Comparison of ENCODE assay signal across 16 mouse cellular contexts in genomic region chr17:75544262-75544661, GRCm38 (mm10). TPM values are rescaled to one million over a fixed set of nuclear protein-coding genes. Genes with fewer than 3 reads are reported as not detected.
DNase-seq lines count a peak whose midpoint lies in the region; ATAC-seq and TF ChIP-seq lines count a peak whose summit lies in the region.
"Had no signal": no experiment of that assay in that cellular context is flagged by ENCODE, and none has a peak within 500 bp of the region (broad histone marks: within the 10 kb centered on the region; RNA-seq: fewer than 3 reads in every experiment).

No protein-coding gene starts in this region.

- peak; percentile 63; the same call in 1 of the 2 replicates for ATAC-seq in heart, embryonic 16.5 days (replicated peaks; ENCODE audit: extremely low read depth, insufficient read depth, low FRiP score)
- ATAC-seq in liver, embryonic 12.5 days = peak; percentile 60; the same call in 1 of the 2 replicates
- no peak for ATAC-seq in lung, postnatal 0 days
- ATAC-seq: activated CD4-positive, CD25-positive, alpha-beta regulatory T cell, adult 4 months had no signal

- no peaks in the 10 kb centered on the region for H3K9me3 ChIP-seq in MEL (replicated peaks; ENCODE audit: insufficient read depth, low read length)
- H3K9me3 ChIP-seq in heart, embryonic 16.5 days (replicated peaks; ENCODE audit: control insufficient read depth, low read length) = no peaks in the 10 kb centered on the region
- H3K9me3 ChIP-seq in liver, embryonic 12.5 days (replicated peaks) = no peaks in the 10 kb centered on the region
- H3K9me3 ChIP-seq in lung, postnatal 0 days (ENCODE audit: low read length) = no peaks in the 10 kb centered on the region
- H3K9me3 ChIP-seq: forebrain, embryonic 10.5 days; limb, embryonic 12.5 days; lung, embryonic 15.5 days; megakaryocyte, embryonic 14.5 days; neural tube, embryonic 15.5 days had no signal

- H3K36me3 ChIP-seq in MEL (ENCODE audit: control insufficient read depth in 1 of 2, insufficient read depth in 2 of 2, low read length in 2 of 2) = peaks cover 27 to 30% of the 10 kb centered on the region in 2 experiments
- peaks cover 19% of the 10 kb centered on the region for H3K36me3 ChIP-seq in heart, embryonic 16.5 days (ENCODE audit: control insufficient read depth, insufficient read depth)
- H3K36me3 ChIP-seq in liver, embryonic 12.5 days = peaks cover 78% of the 10 kb centered on the region
- no peaks in the 10 kb centered on the region for H3K36me3 ChIP-seq in lung, postnatal 0 days (ENCODE audit: insufficient read depth, low read length)

- H3K79me2 ChIP-seq in MEL (ENCODE audit: control insufficient read depth, insufficient read depth, low read length, poor library complexity) = peaks cover 25% of the 10 kb centered on the region

- H3K4me1 ChIP-seq in MEL (ENCODE audit: control insufficient read depth in 1 of 2, insufficient read depth in 2 of 2, low read length in 2 of 2) = peaks cover 4 to 8% of the 10 kb centered on the region in 2 experiments
- H3K4me1 ChIP-seq in heart, embryonic 16.5 days (ENCODE audit: control insufficient read depth, insufficient read depth, low read length) = peaks cover 18% of the 10 kb centered on the region
- H3K4me1 ChIP-seq in liver, embryonic 12.5 days = peaks cover 37% of the 10 kb centered on the region
- H3K4me1 ChIP-seq in lung, postnatal 0 days (ENCODE audit: insufficient read depth, low read depth, low read length) = no peaks in the 10 kb centered on the region
- H3K4me1 ChIP-seq: forebrain, embryonic 10.5 days; limb, embryonic 12.5 days; neural tube, embryonic 15.5 days had no signal

- no peak for TF ChIP-seq RAD21 in MEL (IDR thresholded peaks at IDR 0.05; ENCODE audit: low read depth, low read length)

- peak overlapping the region; percentile 28; the same call in 1 of the 2 replicates for H3K4me2 ChIP-seq in heart, embryonic 16.5 days (ENCODE audit: low read depth, low read length)
- H3K4me2 ChIP-seq in liver, embryonic 12.5 days = peak overlapping the region; percentile 23
- H3K4me2 ChIP-seq in lung, postnatal 0 days (replicated peaks; ENCODE audit: low read depth, low read length) = no peak overlapping the region
- H3K4me2 ChIP-seq: limb, embryonic 12.5 days; lung, embryonic 15.5 days; neural tube, embryonic 15.5 days had no signal

- no peak overlapping the region for H3K9ac ChIP-seq in MEL (ENCODE audit: control insufficient read depth, low read depth, low read length, poor library complexity, severe bottlenecking)
- no peak overlapping the region; the same call in 1 of the 2 replicates for H3K9ac ChIP-seq in heart, embryonic 16.5 days (ENCODE audit: low read length)
- no peak overlapping the region for H3K9ac ChIP-seq in liver, embryonic 12.5 days
- no peak overlapping the region for H3K9ac ChIP-seq in lung, postnatal 0 days (replicated peaks; ENCODE audit: low read depth)
- H3K9ac ChIP-seq: limb, embryonic 12.5 days; lung, embryonic 15.5 days; neural tube, embryonic 15.5 days had no signal

- TF ChIP-seq EP300 in MEL (IDR thresholded peaks at IDR 0.05; ENCODE audit: low read depth in 1 of 2, low read length in 2 of 2) = no peak
- TF ChIP-seq EP300 in lung, postnatal 0 days (IDR thresholded peaks at IDR 0.05) = no peak

- WGBS in heart, embryonic 16.5 days = 31% methylated on average over 7 of the region's 7 CpGs
- WGBS in liver, embryonic 12.5 days (ENCODE audit: insufficient replicate concordance) = 33% methylated on average over 7 of the region's 7 CpGs
- 68% methylated on average over 7 of the region's 7 CpGs for WGBS in lung, postnatal 0 days

- no peak overlapping the region for H3K4me3 ChIP-seq in MEL (ENCODE audit: control insufficient read depth in 1 of 2, insufficient read depth in 1 of 2, low read depth in 2 of 2, low read length in 2 of 2)
- no peak overlapping the region for H3K4me3 ChIP-seq in heart, embryonic 16.5 days (ENCODE audit: low read length)
- H3K4me3 ChIP-seq in liver, embryonic 12.5 days = no peak overlapping the region
- H3K4me3 ChIP-seq in lung, postnatal 0 days (ENCODE audit: low read depth, low read length) = no peak overlapping the region
- H3K4me3 ChIP-seq: forebrain, embryonic 10.5 days; limb, embryonic 12.5 days; lung, embryonic 15.5 days; megakaryocyte, embryonic 14.5 days; neural tube, embryonic 15.5 days had no signal

- no peaks in the 10 kb centered on the region for H3K27me3 ChIP-seq in MEL (ENCODE audit: control insufficient read depth in 1 of 2, insufficient read depth in 2 of 2, low read length in 2 of 2)
- H3K27me3 ChIP-seq in heart, embryonic 16.5 days (ENCODE audit: control insufficient read depth, insufficient read depth, low read length) = no peaks in the 10 kb centered on the region
- H3K27me3 ChIP-seq in liver, embryonic 12.5 days (replicated peaks) = no peaks in the 10 kb centered on the region
- H3K27me3 ChIP-seq in lung, postnatal 0 days (replicated peaks; ENCODE audit: insufficient read depth, low read length) = no peaks in the 10 kb centered on the region
- H3K27me3 ChIP-seq: limb, embryonic 12.5 days; lung, embryonic 15.5 days; megakaryocyte, embryonic 14.5 days; neural tube, embryonic 15.5 days had no signal

- no peak overlapping the region for H3K27ac ChIP-seq in MEL (ENCODE audit: control insufficient read depth, low read depth, low read length)
- H3K27ac ChIP-seq in heart, embryonic 16.5 days (ENCODE audit: low read length) = peak overlapping the region; percentile 39
- H3K27ac ChIP-seq in liver, embryonic 12.5 days = no peak overlapping the region; the same call in 1 of the 2 replicates
- H3K27ac ChIP-seq in lung, postnatal 0 days (ENCODE audit: low read length) = no peak overlapping the region
- H3K27ac ChIP-seq: forebrain, embryonic 10.5 days; limb, embryonic 12.5 days; lung, embryonic 15.5 days; neural tube, embryonic 15.5 days had no signal

- TF ChIP-seq CTCF in MEL (IDR thresholded peaks at IDR 0.05 in 2 of 3, conservative IDR thresholded peaks at IDR 0.05 in 1 of 3; ENCODE audit: control insufficient read depth in 1 of 3, insufficient read depth in 1 of 3, low read depth in 2 of 3, low read length in 3 of 3, poor library complexity in 1 of 3, severe bottlenecking in 1 of 3) = no peak
- no peak for TF ChIP-seq CTCF in lung, postnatal 0 days (IDR thresholded peaks at IDR 0.05)

- TF ChIP-seq POLR2A in MEL (IDR thresholded peaks at IDR 0.05; ENCODE audit: control insufficient read depth in 1 of 2, insufficient read depth in 1 of 2, low read depth in 1 of 2, low read length in 2 of 2, poor library complexity in 1 of 2) = no peak

- DNase-seq in adrenal gland, adult 2 months = peak; percentile 23
- no peak for DNase-seq in adrenal gland, adult 18-20 months (ENCODE audit: low spot score in 2 of 2)
- no peak for DNase-seq in MEL (ENCODE audit: low read depth, low spot score)
- no peak for DNase-seq in lung, postnatal 0 days (ENCODE audit: low spot score)
- DNase-seq in spleen, postnatal 14 days (ENCODE audit: low spot score in 2 of 2) = no peak
- DNase-seq in layer of hippocampus, adult 11-12 months (ENCODE audit: low spot score) = no peak
- DNase-seq: gastrocnemius, postnatal 25 days; thymus, postnatal 25 days had no signal

TF ChIP-seq in MEL, 35 proteins besides CTCF, POLR2A, EP300 and RAD21:
- TF ChIP-seq GATA1 (IDR thresholded peaks at IDR 0.05; ENCODE audit: low read depth, low read length) = peak; percentile 32; the same call in 1 of the 2 replicates
- no peak for TF ChIP-seq ZC3H11A (IDR thresholded peaks at IDR 0.05; ENCODE audit: low read depth, low read length)

RNA-seq across cellular contexts. Expression of gene Fam98a, which starts 7.5 kb away (rescaled TPM):
- total RNA-seq in adrenal gland, adult 2 months (2021) = 10 to 100 TPM; 30.8 to 33.3 TPM
- polyA plus RNA-seq in adrenal gland, adult 2 months (2012; rRNA removed) = 2.2 and 3.3 TPM in 2 replicates
- total RNA-seq in adrenal gland, adult 18-20 months (2021) = 10 to 100 TPM; 33.1 to 44.0 TPM
- total RNA-seq in MEL (2012; rRNA removed) = 37.7 and 39.4 TPM in 2 replicates
- 10 to 100 TPM in 1 of 2 experiments, not detected in 1; 64.9 TPM for polyA plus RNA-seq in MEL (2012; ENCODE audit: insufficient read depth in 1 of 2, insufficient read length in 2 of 2, low read depth in 1 of 2, low replicate concordance in 2 of 2, missing spikeins in 1 of 2)
- polyA plus RNA-seq in heart, embryonic 16.5 days (2015; fragmentation: Nextera tagmentation; extraction: Ambion mirVana) = 23.9 and 28.4 TPM in 2 replicates
- polyA plus RNA-seq in liver, embryonic 12.5 days (2016; fragmentation: Nextera tagmentation; extraction: Ambion mirVana) = 25.2 and 27.9 TPM in 2 replicates
- polyA plus RNA-seq in lung, postnatal 0 days (2015; fragmentation: Nextera tagmentation; extraction: Ambion mirVana) = 11.6 and 11.8 TPM in 2 replicates
